Mouse (Mus musculus): ENCODE data around the gene Kif3a.

GRCm38 (mm10) chr11:53543021-53543420 is 24.2 kb upstream of the Kif3a start:
- TF ChIP-seq POLR2A (IDR thresholded peaks at IDR 0.05; ENCODE audit: low read depth, low read length) (no peak), CTCF (IDR thresholded peaks at IDR 0.05; ENCODE audit: extremely low read depth, insufficient read length, insufficient replicate concordance, low read depth, low read length) (no peak)
